Mouse (Mus musculus) common myeloid progenitor, adult 5-6 weeks (primary cell): ENCODE results near the gene Zfyve9. TPM values are rescaled to one million over a fixed set of nuclear protein-coding genes. Genes with fewer than 3 reads are reported as not detected.

Experiments used
- ATAC-seq: replicated peaks from 2 replicates; pipeline ENCODE4 v1.8.0; 2016; ENCODE audit warnings: low read depth, mild to moderate bottlenecking, moderate TSS enrichment, inconsistent platforms; ENCODE audit not compliant: poor library complexity, severe bottlenecking
- total RNA-seq: library from RNA; stranded (forward); fragments of 200-1000, 187-1606 nt; gene quantifications from 2 replicates; pipeline ENCODE4 v1.2.3, GENCODE M21; 2017

Gene Zfyve9
- total RNA-seq, result 0.64 TPM in 1 of 2 replicates, not detected in the other

- ATAC-seq, result peak; percentile 85
Observed at GRCm38 (mm10) chr4:108780057-108780863, at the start of gene Zfyve9. Gene Zfyve9 (minus strand): TSS chr4:108780798.

GRCm38 (mm10) chr4:108826643-108827042 lies 46.0 kb upstream of the Zfyve9 start:
- no peak for ATAC-seq

GRCm38 (mm10) chr4:108826096-108826495 lies 45.5 kb upstream of the Zfyve9 start:
- ATAC-seq, result no peak

- ATAC-seq, result no peak
Observed at GRCm38 (mm10) chr4:108825677-108826076, 45.1 kb upstream of the Zfyve9 start.

GRCm38 (mm10) chr4:108811550-108811949 lies 31.0 kb upstream of the Zfyve9 start:
- ATAC-seq, result no peak

- ATAC-seq, result no peak
Observed at GRCm38 (mm10) chr4:108811142-108811541, 30.5 kb upstream of the Zfyve9 start.

- ATAC-seq, result no peak
Observed at GRCm38 (mm10) chr4:108803535-108803934, 22.9 kb upstream of the Zfyve9 start.

- peak; percentile 83 for ATAC-seq
Observed at GRCm38 (mm10) chr4:108798083-108798830, 17.7 kb upstream of the Zfyve9 start.

- ATAC-seq, result no peak
Observed at GRCm38 (mm10) chr4:108796701-108797100, 16.1 kb upstream of the Zfyve9 start.

GRCm38 (mm10) chr4:108793941-108794340 lies 13.3 kb upstream of the Zfyve9 start:
- ATAC-seq, result no peak

- ATAC-seq, result peak; percentile 68
Observed at GRCm38 (mm10) chr4:108790507-108790906, 9.9 kb upstream of the Zfyve9 start.

GRCm38 (mm10) chr4:108789258-108789936 lies 8.8 kb upstream of the Zfyve9 start:
- ATAC-seq, result peak; percentile 60

GRCm38 (mm10) chr4:108782421-108783085 lies 2.0 kb upstream of the Zfyve9 start:
- ATAC-seq, result no peak

- ATAC-seq, result no peak
Observed at GRCm38 (mm10) chr4:108781596-108781995, 998 bp upstream of the Zfyve9 start.

- no peak for ATAC-seq
Observed at GRCm38 (mm10) chr4:108780864-108781205, 237 bp upstream of the Zfyve9 start.

- ATAC-seq, result no peak
Observed at GRCm38 (mm10) chr4:108779763-108780056, 888 bp downstream of the Zfyve9 start.

GRCm38 (mm10) chr4:108768527-108768926 lies 12.1 kb downstream of the Zfyve9 start:
- ATAC-seq, result no peak

GRCm38 (mm10) chr4:108759583-108759982 lies 21.0 kb downstream of the Zfyve9 start:
- ATAC-seq, result no peak

GRCm38 (mm10) chr4:108746160-108746873 lies 34.3 kb downstream of the Zfyve9 start:
- ATAC-seq, result no peak

GRCm38 (mm10) chr4:108731582-108731981 lies 49.0 kb downstream of the Zfyve9 start:
- no peak for ATAC-seq
